ENCODE assay signal across 16 mouse cellular contexts in genomic region chr3:138495166-138496145, GRCm38 (mm10). TPM values are rescaled to one million over a fixed set of nuclear protein-coding genes. Genes with fewer than 3 reads are reported as not detected.
DNase-seq lines count a peak whose midpoint lies in the region; ATAC-seq and TF ChIP-seq lines count a peak whose summit lies in the region.
"Had no signal": no experiment of that assay in that cellular context is flagged by ENCODE, and none has a peak within 500 bp of the region (broad histone marks: within the 10 kb centered on the region; RNA-seq: fewer than 3 reads in every experiment).

No protein-coding gene starts in this region.

- 46% methylated on average over 11 of the region's 11 CpGs for WGBS in liver, postnatal 0 days (ENCODE audit: insufficient replicate concordance)

- no peaks in the 10 kb centered on the region for H3K79me2 ChIP-seq in C2C12 (ENCODE audit: control insufficient read depth, insufficient read depth)

- H3ac ChIP-seq in C2C12 (ENCODE audit: control insufficient read depth, insufficient read length, low read depth), result no peak overlapping the region

- no peak overlapping the region for H3K9ac ChIP-seq in liver, postnatal 0 days (replicated peaks)
- H3K9ac ChIP-seq: heart, embryonic 15.5 days; stomach, embryonic 15.5 days had no signal

- H3K27ac ChIP-seq in liver, postnatal 0 days (ENCODE audit: low read depth), result no peak overlapping the region
- H3K27ac ChIP-seq: heart, embryonic 15.5 days; layer of hippocampus, adult 2 months; stomach, embryonic 15.5 days had no signal

- H3K4me2 ChIP-seq in liver, postnatal 0 days (ENCODE audit: low read depth, low read length), result 0 out of 2 replicates have a peak overlapping the region, but pooled peaks have one; percentile 10
- H3K4me2 ChIP-seq: heart, embryonic 15.5 days; stomach, embryonic 15.5 days had no signal

- H3K4me3 ChIP-seq in C2C12 (ENCODE audit: insufficient read depth, poor library complexity, severe bottlenecking), result no peak overlapping the region
- H3K4me3 ChIP-seq in liver, postnatal 0 days (ENCODE audit: low read depth, low read length), result no peak overlapping the region
- H3K4me3 ChIP-seq: heart, embryonic 15.5 days; layer of hippocampus, adult 2 months; stomach, embryonic 15.5 days had no signal

- DNase-seq in frontal cortex, postnatal 14 days (ENCODE audit: low spot score in 2 of 2), result no peak
- no peak for DNase-seq in liver, postnatal 0 days
- DNase-seq in urinary bladder, postnatal 10 days (ENCODE audit: low spot score), result no peak
- no peak for DNase-seq in embryo, embryonic 10 days (ENCODE audit: low spot score)
- DNase-seq: adrenal gland, postnatal 14 days; B cell, adult 2 months; cerebellum, postnatal 14 days; gastrocnemius, postnatal 10 days; left cerebral cortex, postnatal 4 days had no signal

- peaks cover 16% of the 10 kb centered on the region for H3K4me1 ChIP-seq in liver, postnatal 0 days (ENCODE audit: insufficient read depth)
- H3K4me1 ChIP-seq: heart, embryonic 15.5 days; stomach, embryonic 15.5 days had no signal

- H3K9me3 ChIP-seq in liver, postnatal 0 days (ENCODE audit: low read length), result no peaks in the 10 kb centered on the region
- H3K9me3 ChIP-seq: heart, embryonic 15.5 days; stomach, embryonic 15.5 days had no signal

- no peaks in the 10 kb centered on the region for H3K27me3 ChIP-seq in C2C12 (ENCODE audit: control insufficient read depth, insufficient read depth, insufficient read length)
- H3K27me3 ChIP-seq in liver, postnatal 0 days (ENCODE audit: insufficient read depth, low read length), result no peaks in the 10 kb centered on the region
- H3K27me3 ChIP-seq: heart, embryonic 15.5 days; stomach, embryonic 15.5 days had no signal

- no peaks in the 10 kb centered on the region for H3K79me3 ChIP-seq in C2C12 (ENCODE audit: low read depth)

- ATAC-seq in frontal cortex, adult (ENCODE audit: low TSS enrichment), result peak; percentile 85
- peak; percentile 89 for ATAC-seq in erythroblast, adult 5-6 weeks (replicated peaks; ENCODE audit: low FRiP score, poor library complexity, severe bottlenecking)
- peak; percentile 72 for ATAC-seq in liver, postnatal 0 days
- no peak for ATAC-seq in cerebellum, adult (ENCODE audit: insufficient number of reproducible peaks, low FRiP score, low TSS enrichment)

- no peak for TF ChIP-seq CTCF in C2C12 (IDR thresholded peaks at IDR 0.05; ENCODE audit: control insufficient read depth, insufficient read depth, insufficient read length)
- no peak for TF ChIP-seq CTCF in liver, postnatal 0 days (IDR thresholded peaks at IDR 0.05; ENCODE audit: low read depth)

- H3K36me3 ChIP-seq in C2C12 (ENCODE audit: control insufficient read depth, insufficient read depth), result no peaks in the 10 kb centered on the region
- no peaks in the 10 kb centered on the region for H3K36me3 ChIP-seq in liver, postnatal 0 days (replicated peaks; ENCODE audit: insufficient read depth, low read length)
- H3K36me3 ChIP-seq: heart, embryonic 15.5 days; stomach, embryonic 15.5 days had no signal

- TF ChIP-seq EP300 in liver, postnatal 0 days (IDR thresholded peaks at IDR 0.05; ENCODE audit: low read depth), result no peak

TF ChIP-seq in C2C12, 6 proteins besides CTCF, POLR2A, EP300 and RAD21:
- no peak for TF ChIP-seq FOSL1 (IDR thresholded peaks at IDR 0.05; ENCODE audit: insufficient read depth, low read length, poor library complexity, severe bottlenecking)
- TF ChIP-seq MAX (IDR thresholded peaks at IDR 0.05), result no peak
- no peak for TF ChIP-seq MYOD1 (IDR thresholded peaks at IDR 0.05; ENCODE audit: control insufficient read depth, insufficient read length, low read depth)
- TF ChIP-seq MYOG (IDR thresholded peaks at IDR 0.05; ENCODE audit: control insufficient read depth, extremely low read depth, insufficient read length), result no peak
- TF ChIP-seq USF1 (IDR thresholded peaks at IDR 0.05; ENCODE audit: low read depth), result no peak
- TF ChIP-seq CEBPB (IDR thresholded peaks at IDR 0.05; ENCODE audit: low read depth), result peak; percentile 58
TF ChIP-seq in C2C12: peak in this region for 1.

RNA-seq across cellular contexts. Expression of gene Metap1, which starts 6.1 kb away (rescaled TPM):
- polyA plus RNA-seq in C2C12 (2012; fragmentation: generic; extraction: Trizol), result 32.2 TPM
- 10.0 and 15.3 TPM in 2 replicates for total RNA-seq in erythroblast, adult 5-6 weeks (2015; ENCODE audit: low replicate concordance)
- 18.2 and 21.3 TPM in 2 replicates for total RNA-seq in erythroblast, adult 5-6 weeks (2017; ENCODE audit: low replicate concordance)
- 17.3 and 17.4 TPM in 2 replicates for polyA plus RNA-seq in liver, postnatal 0 days (2015; fragmentation: Nextera tagmentation; extraction: Ambion mirVana)

RNA-seq across cellular contexts. Expression of gene Eif4e, which starts 30.5 kb away (rescaled TPM):
- 134 TPM for polyA plus RNA-seq in C2C12 (2012; fragmentation: generic; extraction: Trizol)
- total RNA-seq in erythroblast, adult 5-6 weeks (2015; ENCODE audit: low replicate concordance), result 55.5 and 73.6 TPM in 2 replicates
- total RNA-seq in erythroblast, adult 5-6 weeks (2017; ENCODE audit: low replicate concordance), result 53.2 and 70.4 TPM in 2 replicates
- 93.7 and 98.3 TPM in 2 replicates for polyA plus RNA-seq in liver, postnatal 0 days (2015; fragmentation: Nextera tagmentation; extraction: Ambion mirVana)

RNA-seq across cellular contexts. Expression of gene Adh5, which starts 52.6 kb away (rescaled TPM):
- polyA plus RNA-seq in C2C12 (2012; fragmentation: generic; extraction: Trizol), result 91.5 TPM
- 20.3 and 29.0 TPM in 2 replicates for total RNA-seq in erythroblast, adult 5-6 weeks (2015; ENCODE audit: low replicate concordance)
- 14.6 and 15.8 TPM in 2 replicates for total RNA-seq in erythroblast, adult 5-6 weeks (2017; ENCODE audit: low replicate concordance)
- 247 and 271 TPM in 2 replicates for polyA plus RNA-seq in liver, postnatal 0 days (2015; fragmentation: Nextera tagmentation; extraction: Ambion mirVana)
